Mouse (Mus musculus) heart, adult 2 months (tissue): ENCODE results near the gene Ubtd2.

Experiments
- EP300 ChIP-seq: fragments of 200-500 bp; IDR thresholded peaks from 2 replicates; pipeline ENCODE4 v1.6.1; 2011; ENCODE audit warnings: low read depth, low read length, control low read depth; ENCODE audit not compliant: insufficient read depth
- POLR2A ChIP-seq: fragments of 200-500 bp; IDR thresholded peaks from 2 replicates; pipeline ENCODE4 v1.6.1; 2011; ENCODE audit warnings: mild to moderate bottlenecking, low read depth, low read length, control low read depth; ENCODE audit not compliant: insufficient read depth

DNA sequence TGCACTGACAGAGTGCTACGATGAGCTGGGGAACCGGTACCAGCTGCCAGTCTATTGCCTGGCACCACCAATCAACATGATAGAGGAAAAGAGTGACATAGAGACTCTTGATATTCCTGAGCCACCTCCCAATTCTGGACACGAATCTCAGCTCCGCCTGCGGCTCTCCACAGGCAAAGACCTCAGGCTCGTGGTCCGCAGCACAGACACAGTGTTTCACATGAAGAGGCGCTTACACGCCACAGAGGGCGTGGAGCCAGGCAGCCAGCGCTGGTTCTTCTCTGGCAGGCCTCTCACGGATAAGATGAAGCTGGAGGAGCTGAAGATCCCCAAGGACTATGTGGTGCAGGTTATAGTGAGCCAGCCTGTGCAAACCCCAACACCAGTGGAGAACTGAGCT lies 60.9 kb downstream of the Ubtd2 start:
- TF ChIP-seq POLR2A = no peak
- TF ChIP-seq EP300 = no peak
